Mouse (Mus musculus) thymus, postnatal 4 days (tissue): ENCODE data around the gene 2610028H24Rik.

Source experiments
- DNase-seq: peaks from one replicate; pipeline ENCODE4 v3.0.0; 2021

2610028H24Rik gene

DNA sequence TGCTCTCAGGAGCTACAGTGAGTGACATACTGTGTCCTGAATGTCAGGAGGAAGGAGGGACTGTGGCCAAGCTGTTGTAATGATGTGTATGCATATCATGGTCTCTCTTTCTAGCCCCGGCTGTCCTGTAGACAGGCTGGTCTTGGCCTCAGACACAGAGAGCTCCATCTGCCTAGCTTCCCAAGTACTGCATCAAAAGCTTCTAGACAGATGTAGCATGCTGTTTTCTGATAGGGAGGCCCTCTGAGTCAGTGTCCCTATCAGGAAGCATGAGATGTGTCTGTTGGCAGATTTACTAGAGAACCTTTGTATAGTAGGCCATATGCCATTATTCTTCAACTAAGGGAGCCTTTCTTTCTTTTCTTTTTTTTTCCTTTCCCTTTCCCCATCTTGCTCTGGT, 44.6 kb downstream of the 2610028H24Rik start:
- DNase-seq, result no peak

DNA sequence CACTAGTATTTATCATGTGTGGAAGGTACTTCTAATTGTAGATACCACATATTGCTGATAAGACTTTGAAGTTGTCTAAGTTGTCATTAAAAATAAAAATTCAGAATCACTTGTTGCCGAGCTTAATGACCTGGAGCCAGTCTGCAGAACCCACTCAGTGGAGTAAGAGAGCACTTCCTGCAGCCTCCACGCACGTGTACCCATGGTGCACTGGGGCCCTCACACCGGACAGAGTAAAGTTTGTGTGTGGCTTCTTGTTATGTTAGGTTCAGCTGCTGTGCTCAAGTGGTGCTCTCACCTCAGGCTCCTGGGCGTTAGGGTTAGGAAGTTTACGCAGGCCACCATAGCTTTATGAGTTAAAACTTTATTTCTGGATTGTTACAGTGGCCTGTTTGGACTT, 46.6 kb downstream of the 2610028H24Rik start:
- no peak for DNase-seq

DNA sequence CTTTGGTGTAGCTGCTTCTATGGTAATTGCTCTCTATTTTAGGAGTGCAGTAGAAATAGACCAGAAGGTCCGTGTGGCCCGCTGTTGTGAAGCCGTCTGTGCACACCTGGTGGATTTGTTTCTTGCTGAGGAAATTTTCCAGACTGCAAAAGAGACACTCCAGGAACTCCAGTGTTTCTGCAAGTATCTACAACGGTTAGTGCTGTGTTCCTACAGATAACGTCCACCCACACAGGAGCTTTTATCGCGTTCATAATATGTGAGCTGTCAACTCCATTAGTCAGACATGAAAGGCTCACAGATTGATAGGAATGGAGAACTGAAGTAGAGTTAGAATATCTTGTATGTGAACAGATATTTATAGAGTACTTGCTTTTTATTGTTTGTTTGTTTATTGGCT, 47.5 kb downstream of the 2610028H24Rik start:
- DNase-seq, result no peak

DNA sequence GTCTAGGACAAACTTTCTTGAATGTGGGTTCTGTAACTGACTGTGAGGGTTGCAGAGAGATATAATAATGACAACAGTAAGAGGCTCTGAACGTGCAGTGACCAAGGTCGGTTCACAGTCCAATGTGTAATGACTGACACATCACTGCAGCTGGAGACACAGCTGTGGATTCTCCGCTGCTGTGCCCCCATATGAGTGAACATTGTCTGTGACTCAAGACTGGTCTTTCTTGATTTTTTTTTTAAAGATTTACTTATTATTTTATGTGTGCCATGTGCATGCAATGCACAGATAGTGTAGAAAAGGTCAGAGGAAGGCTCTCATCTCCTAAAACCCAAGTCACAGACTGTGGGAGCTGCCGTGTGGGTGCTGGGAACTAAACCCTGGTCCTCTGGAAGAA, 48.6 kb downstream of the 2610028H24Rik start:
- DNase-seq, result no peak

DNA sequence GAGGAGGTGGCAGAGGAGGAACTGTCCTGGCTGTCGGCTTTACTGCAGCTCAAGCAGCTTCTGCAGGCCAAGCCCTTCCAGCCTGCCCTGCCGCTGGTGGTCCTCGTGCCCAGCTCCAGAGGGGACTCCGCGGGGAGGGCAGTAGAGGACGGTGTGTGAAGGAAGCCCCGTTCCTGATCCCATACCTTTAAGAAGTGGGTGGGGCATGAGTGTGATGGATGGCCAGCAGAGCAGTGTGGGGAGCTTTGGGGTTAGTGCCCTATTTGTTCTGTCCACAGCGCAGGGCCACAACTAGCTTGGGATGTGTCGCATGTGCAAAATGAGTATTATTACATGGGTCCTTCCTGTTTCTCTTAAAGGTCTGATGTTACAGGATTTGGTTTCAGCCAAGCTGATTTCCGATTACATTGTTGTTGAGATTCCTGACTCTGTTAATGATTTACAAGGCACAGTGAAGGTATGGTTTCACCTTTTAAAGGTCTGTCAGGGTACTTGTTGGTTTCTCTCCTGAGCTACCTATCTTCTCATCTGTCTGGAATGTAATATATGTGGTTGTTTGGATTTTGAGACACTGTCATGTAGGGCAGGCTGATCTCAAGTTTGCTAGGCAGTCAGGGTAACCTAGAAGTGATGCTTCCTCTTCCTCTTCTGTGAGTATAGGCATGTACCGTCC, 55.5 kb downstream of the 2610028H24Rik start:
- no peak for DNase-seq

GRCm38 (mm10) chr10:76505865-76506264, 57.0 kb downstream of the 2610028H24Rik start:
- no peak for DNase-seq
